Mouse (Mus musculus): ENCODE data around the gene Snx25. TPM values are rescaled to one million over a fixed set of nuclear protein-coding genes. Genes with fewer than 3 reads are reported as not detected.

The Snx25 gene
- total RNA-seq (2022), result 10 to 100 TPM; 45.8 to 54.7 (median 48.7) TPM

GRCm38 (mm10) chr8:46152064-46153031 is at the start of gene Snx25:
Gene Snx25, minus strand, starts transcription at chr8:46152159.
- peak; percentile 71 to 79 for DNase-seq (ENCODE audit: low spot score in 2 of 2)

GRCm38 (mm10) chr8:46197673-46198072 is 45.7 kb upstream of the Snx25 start:
- no peak for DNase-seq (ENCODE audit: low spot score in 2 of 2)

- no peak for DNase-seq (ENCODE audit: low spot score in 2 of 2)
These were observed 44.9 kb upstream of the Snx25 start for GRCm38 (mm10) chr8:46196877-46197276.

- DNase-seq (ENCODE audit: low spot score in 2 of 2), result no peak
These were observed 41.1 kb upstream of the Snx25 start for GRCm38 (mm10) chr8:46193100-46193499.

- DNase-seq (ENCODE audit: low spot score in 2 of 2), result no peak
These were observed 33.4 kb upstream of the Snx25 start for GRCm38 (mm10) chr8:46185361-46185760.

- no peak for DNase-seq (ENCODE audit: low spot score in 2 of 2)
These were observed 28.2 kb upstream of the Snx25 start for GRCm38 (mm10) chr8:46180136-46180535.

GRCm38 (mm10) chr8:46173651-46174050 is 21.7 kb upstream of the Snx25 start:
- no peak for DNase-seq (ENCODE audit: low spot score in 2 of 2)

GRCm38 (mm10) chr8:46163870-46164190 is 11.9 kb upstream of the Snx25 start:
- DNase-seq (ENCODE audit: low spot score in 2 of 2), result no peak

GRCm38 (mm10) chr8:46162953-46163869 is 11.3 kb upstream of the Snx25 start:
- peak; percentile 90 to 94 for DNase-seq (ENCODE audit: low spot score in 2 of 2)

GRCm38 (mm10) chr8:46153042-46153441 is 1.1 kb upstream of the Snx25 start:
- no peak for DNase-seq (ENCODE audit: low spot score in 2 of 2)

- DNase-seq (ENCODE audit: low spot score in 2 of 2), result peak in 1 of 2 experiments; percentile 32
These were observed 527 bp downstream of the Snx25 start, which contains the start of gene Cfap97 for GRCm38 (mm10) chr8:46151202-46152062. Gene Cfap97, plus strand, starts transcription at chr8:46151771.

GRCm38 (mm10) chr8:46149782-46150181 is 2.2 kb downstream of the Snx25 start:
- no peak for DNase-seq (ENCODE audit: low spot score in 2 of 2)

GRCm38 (mm10) chr8:46149306-46149705 is 2.7 kb downstream of the Snx25 start:
- no peak for DNase-seq (ENCODE audit: low spot score in 2 of 2)

- DNase-seq (ENCODE audit: low spot score in 2 of 2), result no peak
These were observed 5.8 kb downstream of the Snx25 start for GRCm38 (mm10) chr8:46146173-46146572.

- DNase-seq (ENCODE audit: low spot score in 2 of 2), result no peak
These were observed 8.0 kb downstream of the Snx25 start for GRCm38 (mm10) chr8:46143924-46144323.

- DNase-seq (ENCODE audit: low spot score in 2 of 2), result no peak
These were observed 8.5 kb downstream of the Snx25 start for GRCm38 (mm10) chr8:46143470-46143869.

- no peak for DNase-seq (ENCODE audit: low spot score in 2 of 2)
These were observed 9.4 kb downstream of the Snx25 start for GRCm38 (mm10) chr8:46142498-46143081.

- DNase-seq (ENCODE audit: low spot score in 2 of 2), result no peak
These were observed 10.3 kb downstream of the Snx25 start for GRCm38 (mm10) chr8:46141688-46142087.

GRCm38 (mm10) chr8:46140376-46141120 is 11.4 kb downstream of the Snx25 start:
- no peak for DNase-seq (ENCODE audit: low spot score in 2 of 2)
